Mouse (Mus musculus) testis, adult 2 months (tissue): ENCODE results near the gene Otub2. TPM values are rescaled to one million over a fixed set of nuclear protein-coding genes. Genes with fewer than 3 reads are reported as not detected.

Experiments
- H3K27ac ChIP-seq: fragments of 200-500 bp; 2 replicates; pipeline ENCODE4 v1.5.1; 2012; ENCODE audit warnings: low read depth, low read length; ENCODE audit not compliant: control insufficient read depth, insufficient read depth
- H3K27me3 ChIP-seq: fragments of 200-500 bp; 2 replicates; pipeline ENCODE4 v1.6.1; 2012; ENCODE audit warnings: mild to moderate bottlenecking, low read length, moderate library complexity; ENCODE audit not compliant: control insufficient read depth, insufficient read depth
- H3K36me3 ChIP-seq: fragments of 200-500 bp; 2 replicates; pipeline ENCODE4 v1.6.1; 2012; ENCODE audit warnings: mild to moderate bottlenecking, low read length; ENCODE audit not compliant: control insufficient read depth, insufficient read depth
- H3K4me1 ChIP-seq: fragments of 200-500 bp; 2 replicates; pipeline ENCODE4 v1.6.1; 2012; ENCODE audit warnings: low read length; ENCODE audit not compliant: control insufficient read depth, insufficient read depth
- H3K4me3 ChIP-seq: fragments of 200-500 bp; 2 replicates; pipeline ENCODE4 v1.5.1; 2012; ENCODE audit warnings: low read depth, mild to moderate bottlenecking, low read length, moderate library complexity, mixed read lengths; ENCODE audit not compliant: control insufficient read depth
- CTCF ChIP-seq: fragments of 200-500 bp; IDR thresholded peaks from 2 replicates; pipeline ENCODE4 v1.5.1; 2012; ENCODE audit warnings: low read depth, mild to moderate bottlenecking, inconsistent platforms, low read length, moderate library complexity; ENCODE audit not compliant: control insufficient read depth, insufficient read depth, insufficient replicate concordance
- POLR2A ChIP-seq: fragments of 200-500 bp; IDR thresholded peaks from 2 replicates; pipeline ENCODE4 v1.6.1; 2012; ENCODE audit warnings: low read depth, mild to moderate bottlenecking, inconsistent platforms, low read length, moderate library complexity; ENCODE audit not compliant: control insufficient read depth
- polyA plus RNA-seq: library from polyadenylated mRNA; depleted of rRNA; stranded (reverse); fragments of >200 nt; gene quantifications from 2 replicates; pipeline ENCODE4 v1.2.3, GENCODE M21; 2012

Otub2 gene
- polyA plus RNA-seq, 1 experiment, result 268 TPM

DNA sequence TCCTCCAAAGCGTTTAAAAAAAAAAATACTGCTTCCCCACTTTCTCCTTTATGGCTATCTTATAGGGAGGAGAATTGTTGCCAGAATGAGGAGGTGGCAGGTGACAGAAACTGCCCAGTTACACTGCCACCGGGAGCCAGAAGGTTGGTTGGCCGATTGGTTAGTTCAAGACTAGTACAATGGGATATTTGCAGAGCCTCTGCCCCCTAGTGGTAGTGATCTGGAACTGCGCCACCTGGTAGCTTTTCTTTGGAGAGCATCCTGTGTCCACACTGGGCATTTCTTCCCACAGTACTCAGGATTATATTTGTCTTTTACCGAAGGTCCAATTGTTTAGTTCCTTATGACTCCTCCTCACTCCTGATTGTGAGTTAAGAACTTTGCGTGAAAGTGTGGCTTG is 16.8 kb upstream of the Otub2 start:
- H3K27me3 ChIP-seq, result no peaks in the 10 kb centered on the region
- H3K27ac ChIP-seq, result no peak overlapping the region
- H3K36me3 ChIP-seq, result no peaks in the 10 kb centered on the region
- H3K4me3 ChIP-seq, result no peak overlapping the region
- TF ChIP-seq CTCF, result peak; percentile 87
- no peak for TF ChIP-seq POLR2A
- peaks cover 18% of the 10 kb centered on the region for H3K4me1 ChIP-seq

DNA sequence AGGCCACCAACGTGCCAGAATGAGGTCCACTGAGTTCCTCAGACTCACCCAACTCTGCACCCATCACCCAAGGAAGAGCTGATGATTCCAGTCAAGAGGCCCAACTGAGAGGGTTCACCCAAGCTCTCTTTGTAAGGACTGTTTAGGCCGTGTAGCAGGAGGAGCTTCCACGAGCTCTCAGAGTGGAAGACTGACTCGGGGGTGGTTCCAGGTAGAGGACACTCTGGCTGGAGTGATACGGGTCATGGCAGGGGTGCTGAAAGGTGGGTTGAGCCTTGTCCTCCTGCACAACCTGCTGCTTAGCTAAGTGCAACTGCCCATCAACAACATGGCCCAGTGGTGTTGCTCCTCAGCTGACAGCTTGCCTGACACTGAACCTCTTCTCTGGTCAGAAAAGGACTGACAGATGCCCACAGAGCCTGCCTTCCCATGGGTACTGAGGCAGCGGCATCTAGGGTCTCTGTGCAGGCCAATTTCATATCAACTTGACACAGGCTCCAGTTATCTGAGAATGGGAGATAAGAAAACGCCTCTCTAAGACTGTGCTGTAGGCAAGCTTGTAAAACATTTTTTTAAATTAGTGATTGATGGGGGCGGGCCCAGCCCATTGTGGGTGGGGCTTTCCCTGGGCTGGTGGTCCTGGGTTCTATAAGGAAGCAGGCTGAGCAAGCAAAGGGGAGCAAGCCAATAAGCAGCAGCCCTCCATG is 14.8 kb upstream of the Otub2 start:
- Histone ChIP-seq H3K27ac (no peak overlapping the region), H3K27me3 (no peaks in the 10 kb centered on the region), H3K4me1 (0 out of 2 replicates have a peak, but pooled peaks cover under 1% of the 10 kb centered on the region), H3K4me3 (no peak overlapping the region), H3K36me3 (no peaks in the 10 kb centered on the region)
- TF ChIP-seq CTCF (no peak), POLR2A (no peak)

DNA sequence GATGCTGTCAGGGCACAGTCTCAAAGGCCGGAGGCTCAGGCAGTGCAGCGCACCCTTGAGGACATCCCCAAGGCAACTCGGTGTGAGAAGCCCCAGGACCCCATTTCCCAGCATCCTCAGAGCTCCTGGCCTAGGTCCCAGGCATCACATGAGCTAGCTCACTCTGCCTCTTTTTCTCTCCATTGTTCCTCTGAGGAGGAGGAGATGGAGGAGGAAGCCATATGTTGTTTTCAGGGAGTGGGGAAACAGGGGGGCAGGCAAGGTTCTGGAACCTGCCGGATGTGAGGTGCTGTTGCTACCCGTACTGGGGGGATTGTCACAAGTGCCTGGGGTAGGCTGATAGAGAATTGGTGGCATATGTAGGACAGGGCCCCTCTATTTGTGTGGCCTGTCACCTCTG is 12.4 kb upstream of the Otub2 start:
- TF ChIP-seq POLR2A (no peak), CTCF (no peak)
- Histone ChIP-seq H3K4me3 (no peak overlapping the region), H3K27ac (no peak overlapping the region), H3K36me3 (no peaks in the 10 kb centered on the region), H3K4me1 (no peaks in the 10 kb centered on the region), H3K27me3 (no peaks in the 10 kb centered on the region)

DNA sequence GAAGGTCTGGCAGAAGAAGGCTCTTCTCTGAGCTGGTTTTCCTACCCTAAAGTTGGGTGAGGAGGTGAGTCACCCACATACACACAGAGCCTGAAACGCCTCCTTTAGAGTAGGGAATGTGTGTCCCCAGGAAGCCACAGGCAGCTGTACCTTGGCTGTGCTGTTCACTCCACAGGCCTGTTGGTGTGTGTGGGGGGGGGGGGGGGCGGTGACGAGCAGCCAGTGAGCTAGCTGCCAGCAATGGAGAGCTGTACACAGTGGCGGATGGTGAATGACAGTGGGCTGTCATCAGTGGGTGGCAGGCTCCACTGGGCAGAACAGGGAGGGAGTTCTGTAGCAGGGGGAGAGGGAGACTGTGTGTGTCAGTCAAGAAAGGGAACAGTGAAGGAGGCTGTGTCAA is 11.7 kb upstream of the Otub2 start:
- no peaks in the 10 kb centered on the region for H3K27me3 ChIP-seq
- no peak overlapping the region for H3K4me3 ChIP-seq

DNA sequence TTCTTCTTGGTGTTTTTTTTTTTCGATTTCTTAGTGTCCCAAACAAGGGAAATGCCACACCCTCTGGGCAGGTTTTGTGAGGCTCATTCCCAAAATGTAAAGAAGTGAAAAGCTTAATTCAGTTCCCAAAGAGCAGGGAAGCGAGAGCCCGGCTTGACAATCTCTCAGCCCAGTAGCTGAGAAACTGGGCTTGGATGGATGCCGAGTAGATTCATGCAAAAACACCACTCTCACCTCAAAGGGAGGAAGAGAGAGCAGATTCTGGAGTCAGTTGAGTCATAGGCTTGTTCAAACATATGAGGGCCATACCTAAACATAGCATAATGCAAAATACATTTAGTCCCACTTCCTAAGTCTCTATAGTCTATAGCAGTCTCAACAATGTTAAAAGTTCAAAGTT is 8.3 kb upstream of the Otub2 start:
- H3K4me3 ChIP-seq, result no peak overlapping the region
- H3K27me3 ChIP-seq, result no peaks in the 10 kb centered on the region
- no peaks in the 10 kb centered on the region for H3K36me3 ChIP-seq
- no peak for TF ChIP-seq POLR2A
- TF ChIP-seq CTCF, result no peak
- H3K27ac ChIP-seq, result no peak overlapping the region
- no peaks in the 10 kb centered on the region for H3K4me1 ChIP-seq

More for the DNA sequence above, 11.7 kb upstream of the Otub2 start:
- no peak for TF ChIP-seq POLR2A
- no peak for TF ChIP-seq CTCF
- Histone ChIP-seq H3K36me3 (no peaks in the 10 kb centered on the region), H3K4me1 (no peaks in the 10 kb centered on the region), H3K27ac (no peak overlapping the region)

DNA sequence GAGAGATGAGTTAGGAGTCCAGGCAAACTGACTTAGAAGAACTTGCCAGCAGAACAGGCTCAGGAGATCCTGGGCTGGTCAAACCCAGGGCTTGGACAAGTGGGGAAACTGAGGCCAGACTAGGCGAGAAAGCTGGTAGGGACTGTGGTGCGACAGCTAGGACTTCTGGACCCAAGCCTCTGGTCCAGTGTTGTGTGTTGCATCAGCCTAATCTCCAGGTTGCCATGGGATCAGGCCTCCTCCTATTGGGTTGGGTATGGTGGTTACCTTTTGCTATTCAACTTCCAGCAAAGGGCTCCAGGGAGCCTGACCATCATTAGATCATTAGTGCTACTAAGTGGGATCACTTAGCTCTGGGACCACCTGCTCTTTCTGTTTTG is 856 bp downstream of the Otub2 start:
- peaks cover 4% of the 10 kb centered on the region; the same call in 1 of the 2 replicates for H3K4me1 ChIP-seq
- no peak overlapping the region for H3K27ac ChIP-seq
- H3K36me3 ChIP-seq, result no peaks in the 10 kb centered on the region
- peak overlapping the region; percentile 96 for H3K4me3 ChIP-seq
- TF ChIP-seq CTCF, result no peak
- H3K27me3 ChIP-seq, result no peaks in the 10 kb centered on the region

DNA sequence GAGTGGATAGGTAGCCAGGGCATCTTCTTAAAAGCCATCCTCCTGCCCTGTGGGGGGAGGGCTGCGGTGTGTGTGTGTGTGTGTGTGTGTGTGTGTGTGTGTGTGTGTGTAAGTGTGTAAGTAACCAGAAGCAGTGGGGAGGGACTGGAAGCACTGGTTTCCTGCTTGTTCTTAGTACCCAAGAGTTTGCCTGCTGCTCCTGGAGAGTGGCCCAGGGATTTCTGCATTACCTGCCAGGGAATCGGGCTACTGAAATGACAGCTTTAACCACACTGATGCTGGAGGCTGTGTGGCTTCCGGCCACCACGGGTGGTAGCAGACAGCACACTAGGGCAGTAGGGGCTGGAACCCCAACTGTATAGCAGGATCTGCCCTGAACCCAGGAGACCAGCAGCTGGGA is 1.5 kb downstream of the Otub2 start:
- Histone ChIP-seq H3K4me3 (peak overlapping the region; percentile 96), H3K27ac (no peak overlapping the region), H3K36me3 (no peaks in the 10 kb centered on the region), H3K27me3 (no peaks in the 10 kb centered on the region), H3K4me1 (peaks cover 4% of the 10 kb centered on the region; the same call in 1 of the 2 replicates)
- TF ChIP-seq CTCF (no peak), POLR2A (no peak)

DNA sequence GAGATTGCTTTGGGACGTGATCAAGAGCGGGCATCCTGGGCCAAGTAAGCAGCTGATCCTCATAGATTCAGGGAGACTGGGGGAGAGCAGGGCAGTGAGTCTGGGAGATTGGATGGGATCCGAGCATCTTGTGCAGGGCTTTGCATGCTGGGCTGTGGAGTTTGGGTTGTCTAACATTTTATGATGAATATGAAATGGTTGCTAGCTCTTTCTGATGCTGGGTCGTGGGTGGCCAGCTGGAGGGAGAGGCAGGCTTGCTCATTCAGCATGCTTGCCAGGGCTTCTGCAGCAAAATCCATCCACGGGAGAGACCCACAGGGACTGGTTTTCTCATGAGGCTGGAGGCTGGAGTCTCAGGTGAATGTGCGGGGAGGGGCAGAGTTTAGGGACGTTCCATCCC is 2.6 kb downstream of the Otub2 start:
- peak overlapping the region; percentile 59 for H3K4me3 ChIP-seq
- H3K4me1 ChIP-seq, result peaks cover 4% of the 10 kb centered on the region; the same call in 1 of the 2 replicates
- H3K27ac ChIP-seq, result no peak overlapping the region
- TF ChIP-seq CTCF (no peak), POLR2A (no peak)
- no peaks in the 10 kb centered on the region for H3K27me3 ChIP-seq
- H3K36me3 ChIP-seq, result no peaks in the 10 kb centered on the region
